Mouse (Mus musculus) liver, embryonic 11.5 days (tissue): ENCODE results near the gene Prkce. TPM values are rescaled to one million over a fixed set of nuclear protein-coding genes. Genes with fewer than 3 reads are reported as not detected.

Experiments used
- ATAC-seq: fragments of 200-750 bp; cut with Nextera tagmentation; replicated peaks from 2 replicates; pipeline ENCODE4 v1.8.0; 2017; ENCODE audit warnings: moderate number of reproducible peaks, mild to moderate bottlenecking, moderate TSS enrichment, moderate library complexity; ENCODE audit not compliant: low FRiP score
- DNase-seq: peaks from one replicate; pipeline ENCODE4 v3.0.0-alpha.2; 2017; ENCODE audit warnings: low spot score
- H3K27ac ChIP-seq: fragments of 300-500 bp; sonication (generic); 2 replicates; pipeline ENCODE4 v1.5.1; 2014; ENCODE audit warnings: mild to moderate bottlenecking, low read depth, low read length, control low read depth
- H3K27me3 ChIP-seq: fragments of 300-500 bp; sonication (generic); replicated peaks from 2 replicates; pipeline ENCODE4 v1.6.1; 2014; ENCODE audit warnings: low read length, mixed read lengths; ENCODE audit not compliant: control insufficient read depth, insufficient read depth
- H3K36me3 ChIP-seq: fragments of 300-500 bp; sonication (generic); 2 replicates; pipeline ENCODE4 v1.6.1; 2014; ENCODE audit warnings: mild to moderate bottlenecking, low read length, moderate library complexity, mixed read lengths; ENCODE audit not compliant: control insufficient read depth, insufficient read depth
- H3K4me1 ChIP-seq: fragments of 300-500 bp; sonication (generic); replicated peaks from 2 replicates; pipeline ENCODE4 v1.6.1; 2014; ENCODE audit warnings: low read length, mixed read lengths; ENCODE audit not compliant: control insufficient read depth, insufficient read depth
- H3K4me2 ChIP-seq: fragments of 300-500 bp; sonication (generic); 2 replicates; pipeline ENCODE4 v1.6.1; 2014; ENCODE audit warnings: mild to moderate bottlenecking, control low read depth, moderate library complexity
- H3K4me3 ChIP-seq: fragments of 300-500 bp; sonication (generic); 2 replicates; pipeline ENCODE4 v1.5.1; 2014; ENCODE audit warnings: low read depth, low read length, control low read depth
- H3K9ac ChIP-seq: fragments of 300-500 bp; sonication (generic); 2 replicates; pipeline ENCODE4 v1.6.1; 2014; ENCODE audit warnings: low read depth, low read length, control low read depth
- H3K9me3 ChIP-seq: fragments of 300-500 bp; sonication (generic); 2 replicates; pipeline ENCODE4 v1.6.1; 2016; ENCODE audit warnings: low read length, inconsistent platforms, mixed read lengths; ENCODE audit not compliant: control insufficient read depth
- WGBS: fragments of 180-500 bp; shearing (Covaris S2); extraction: QIAGEN DNeasy Blood & Tissue Kit; methylation state at CpG from one replicate; pipeline ENCODE4 v1.1.7; 2014; 5-methylcytosine and 5-hydroxymethylcytosine counted together
- polyA plus RNA-seq: library from polyadenylated mRNA; unstranded; fragments of >200 nt; fragmentation: Nextera tagmentation; extraction: Ambion mirVana; gene quantifications from 2 replicates; pipeline ENCODE4 v1.2.1, GENCODE M21; 2014

The Prkce gene
- polyA plus RNA-seq, 1 experiment from 2014 or later: 4.0 TPM

GRCm38 (mm10) chr17:86601116-86601515 is 433.5 kb downstream of the Prkce start:
- peak; percentile 51 for ATAC-seq
- Histone ChIP-seq H3K36me3 (no peaks in the 10 kb centered on the region), H3K9me3 (no peaks in the 10 kb centered on the region), H3K27ac (no peak overlapping the region; the same call in 1 of the 2 replicates), H3K4me1 (no peaks in the 10 kb centered on the region), H3K27me3 (no peaks in the 10 kb centered on the region), H3K4me3 (no peak overlapping the region), H3K4me2 (no peak overlapping the region), H3K9ac (no peak overlapping the region)
- no peak for DNase-seq
- WGBS: 44% methylated on average over 6 of the region's 6 CpGs

- Histone ChIP-seq H3K9me3 (no peaks in the 10 kb centered on the region), H3K4me2 (no peak overlapping the region), H3K36me3 (no peaks in the 10 kb centered on the region), H3K9ac (no peak overlapping the region), H3K4me1 (no peaks in the 10 kb centered on the region), H3K27me3 (no peaks in the 10 kb centered on the region), H3K4me3 (no peak overlapping the region), H3K27ac (no peak overlapping the region)
- 84% methylated on average over 2 of the region's 2 CpGs for WGBS
- no peak for DNase-seq
- ATAC-seq: no peak
These were observed 434.3 kb downstream of the Prkce start for GRCm38 (mm10) chr17:86601901-86602300.

GRCm38 (mm10) chr17:86603848-86604444 is 436.4 kb downstream of the Prkce start:
- DNase-seq: no peak
- H3K27ac ChIP-seq: no peak overlapping the region

GRCm38 (mm10) chr17:86607981-86608380 is 440.4 kb downstream of the Prkce start:
- no peaks in the 10 kb centered on the region for H3K9me3 ChIP-seq
- H3K9ac ChIP-seq: no peak overlapping the region
- WGBS: 76% methylated on average over 4 of the region's 4 CpGs
- H3K4me1 ChIP-seq: peaks cover 3% of the 10 kb centered on the region; the same call in 1 of the 2 replicates
- no peak overlapping the region for H3K27ac ChIP-seq
- ATAC-seq (no peak), DNase-seq (no peak)
- no peaks in the 10 kb centered on the region for H3K36me3 ChIP-seq
- H3K4me3 ChIP-seq: no peak overlapping the region
- no peaks in the 10 kb centered on the region for H3K27me3 ChIP-seq
- H3K4me2 ChIP-seq: no peak overlapping the region

More at GRCm38 (mm10) chr17:86603848-86604444, 436.4 kb downstream of the Prkce start:
- Histone ChIP-seq H3K36me3 (no peaks in the 10 kb centered on the region), H3K9me3 (no peaks in the 10 kb centered on the region), H3K4me1 (no peaks in the 10 kb centered on the region), H3K9ac (no peak overlapping the region), H3K4me2 (no peak overlapping the region), H3K27me3 (no peaks in the 10 kb centered on the region), H3K4me3 (no peak overlapping the region)
- 81% methylated on average over 5 of the region's 5 CpGs for WGBS
- no peak for ATAC-seq

GRCm38 (mm10) chr17:86610271-86610969 is 442.8 kb downstream of the Prkce start:
- peaks cover 3% of the 10 kb centered on the region; the same call in 1 of the 2 replicates for H3K4me1 ChIP-seq
- H3K4me3 ChIP-seq: no peak overlapping the region
- no peaks in the 10 kb centered on the region for H3K36me3 ChIP-seq
- H3K9me3 ChIP-seq: no peaks in the 10 kb centered on the region
- H3K27ac ChIP-seq: no peak overlapping the region
- no peak overlapping the region for H3K4me2 ChIP-seq
- DNase-seq (no peak), ATAC-seq (no peak; the same call in 1 of the 2 replicates)
- no peak overlapping the region for H3K9ac ChIP-seq
- 63% methylated on average over 8 of the region's 8 CpGs for WGBS
- no peaks in the 10 kb centered on the region for H3K27me3 ChIP-seq

GRCm38 (mm10) chr17:86611772-86612171 is 444.2 kb downstream of the Prkce start:
- H3K9ac ChIP-seq: no peak overlapping the region
- 63% methylated on average over 5 of the region's 5 CpGs for WGBS
- no peak overlapping the region for H3K27ac ChIP-seq
- DNase-seq: no peak
- H3K36me3 ChIP-seq: no peaks in the 10 kb centered on the region
- ATAC-seq: no peak
- no peaks in the 10 kb centered on the region for H3K27me3 ChIP-seq
- H3K4me1 ChIP-seq: peaks cover 3% of the 10 kb centered on the region; the same call in 1 of the 2 replicates
- no peak overlapping the region for H3K4me3 ChIP-seq
- H3K9me3 ChIP-seq: no peaks in the 10 kb centered on the region
- no peak overlapping the region for H3K4me2 ChIP-seq

- H3K36me3 ChIP-seq: no peaks in the 10 kb centered on the region
- H3K4me2 ChIP-seq: no peak overlapping the region
- H3K9me3 ChIP-seq: no peaks in the 10 kb centered on the region
- no peak overlapping the region for H3K4me3 ChIP-seq
- no peak overlapping the region for H3K27ac ChIP-seq
- peaks cover 3% of the 10 kb centered on the region; the same call in 1 of the 2 replicates for H3K4me1 ChIP-seq
- no peak overlapping the region for H3K9ac ChIP-seq
- H3K27me3 ChIP-seq: no peaks in the 10 kb centered on the region
- WGBS: 78% methylated on average over 13 of the region's 13 CpGs
- ATAC-seq (no peak), DNase-seq (no peak)
These were observed 448.2 kb downstream of the Prkce start for GRCm38 (mm10) chr17:86615592-86616291.

GRCm38 (mm10) chr17:86617570-86618237 is 450.1 kb downstream of the Prkce start:
- Histone ChIP-seq H3K4me2 (no peak overlapping the region), H3K9me3 (no peaks in the 10 kb centered on the region), H3K4me3 (no peak overlapping the region), H3K9ac (no peak overlapping the region), H3K27ac (no peak overlapping the region), H3K36me3 (no peaks in the 10 kb centered on the region), H3K27me3 (no peaks in the 10 kb centered on the region), H3K4me1 (no peaks in the 10 kb centered on the region)
- 55% methylated on average over 3 of the region's 3 CpGs for WGBS
- no peak for DNase-seq
- ATAC-seq: no peak
